In genomic region chr8:84042066-84042947, GRCm38 (mm10) we compare ENCODE assay signal across 8 mouse cellular contexts. TPM values are rescaled to one million over a fixed set of nuclear protein-coding genes. Genes with fewer than 3 reads are reported as not detected.
DNase-seq lines count a peak whose midpoint lies in the region; ATAC-seq lines count a peak whose summit lies in the region.

Il27ra (minus strand) TSS chr8:84042589.

- DNase-seq in cerebellum, postnatal 10 days = peak; percentile 67 to 68
- peak; percentile 57 for DNase-seq in gastrocnemius, postnatal 25 days
- DNase-seq in induced T-regulatory cell, adult 2 months (ENCODE audit: low read depth) = peak; percentile 93
- DNase-seq in liver = peak; percentile 52
- DNase-seq in spleen, postnatal 36 days (ENCODE audit: low spot score in 2 of 2) = peak; percentile 81 to 83

- 3% methylated on average over 40 of the region's 40 CpGs for WGBS in midbrain, embryonic 16.5 days

- peaks cover 42% of the 10 kb centered on the region for H3K27me3 ChIP-seq in midbrain, embryonic 16.5 days (ENCODE audit: control insufficient read depth, insufficient read depth, low read depth, low read length)

- no peak within 1 kb of the TSS for H3K27ac ChIP-seq in midbrain, embryonic 16.5 days (ENCODE audit: low read length)

- peak within 1 kb of the TSS; percentile 22 for H3K4me3 ChIP-seq in midbrain, embryonic 16.5 days (ENCODE audit: low read depth, low read length)

- no peaks in the 10 kb centered on the region for H3K36me3 ChIP-seq in midbrain, embryonic 16.5 days (ENCODE audit: control insufficient read depth, insufficient read depth, low read length)

- ATAC-seq in cerebellum, adult (ENCODE audit: insufficient number of reproducible peaks, low FRiP score, low TSS enrichment) = no peak
- ATAC-seq in common myeloid progenitor, adult 5-6 weeks (replicated peaks; ENCODE audit: low read depth, poor library complexity, severe bottlenecking) = peak; percentile 83
- ATAC-seq in midbrain, embryonic 16.5 days = peak; percentile 49; the same call in 1 of the 2 replicates

- peaks cover 6% of the 10 kb centered on the region; the same call in 1 of the 2 replicates for H3K4me1 ChIP-seq in midbrain, embryonic 16.5 days (ENCODE audit: control insufficient read depth, insufficient read depth, low read length)

- H3K9me3 ChIP-seq in midbrain, embryonic 16.5 days (replicated peaks; ENCODE audit: control insufficient read depth, low read length, poor library complexity, severe bottlenecking) = no peaks in the 10 kb centered on the region

- H3K9ac ChIP-seq in midbrain, embryonic 16.5 days (ENCODE audit: low read depth, low read length) = 0 out of 2 replicates have a peak within 1 kb of the TSS, but pooled peaks have one; percentile 23

- peak within 1 kb of the TSS; percentile 51 for H3K4me2 ChIP-seq in midbrain, embryonic 16.5 days (ENCODE audit: low read length)

RNA-seq across cellular contexts. Expression of gene Il27ra, which starts in this region (rescaled TPM):
- total RNA-seq in common myeloid progenitor, adult 5-6 weeks (2017) = 5.5 and 7.5 TPM in 2 replicates
- total RNA-seq in gastrocnemius, postnatal 25 days (2021) = 1 to 10 TPM in 1 of 2 experiments, under 1 TPM in 1; 0.69 to 1.2 TPM
- 0.26 and 0.47 TPM in 2 replicates for polyA plus RNA-seq in midbrain, embryonic 16.5 days (2015; fragmentation: Nextera tagmentation; extraction: Ambion mirVana)

Comparison
In these comparisons a context has a peak if more than half of its experiments do, and no peak if none do; other contexts are left out.
1. Peak in ATAC-seq, H3K4me3 ChIP-seq, H3K9ac ChIP-seq and H3K4me2 ChIP-seq in midbrain, embryonic 16.5 days; RNA of the gene not detected or under 1 TPM.